Mouse (Mus musculus) ovary, adult 10 weeks (tissue): Measurements from ENCODE around the gene Cmtr2. TPM values are rescaled to one million over a fixed set of nuclear protein-coding genes. Genes with fewer than 3 reads are reported as not detected.

Source experiments
- polyA plus RNA-seq: library from polyadenylated mRNA; stranded (reverse); fragments of 350-450 nt; fragmentation: Illumina TruSeq; extraction: RNeasy Lipid Tissue Mini Kit (QIAGEN cat#74804); gene quantifications from one replicate; pipeline ENCODE4 v1.2.3, GENCODE M21; 2014

The Cmtr2 gene
- 14.2 TPM for polyA plus RNA-seq

DNA sequence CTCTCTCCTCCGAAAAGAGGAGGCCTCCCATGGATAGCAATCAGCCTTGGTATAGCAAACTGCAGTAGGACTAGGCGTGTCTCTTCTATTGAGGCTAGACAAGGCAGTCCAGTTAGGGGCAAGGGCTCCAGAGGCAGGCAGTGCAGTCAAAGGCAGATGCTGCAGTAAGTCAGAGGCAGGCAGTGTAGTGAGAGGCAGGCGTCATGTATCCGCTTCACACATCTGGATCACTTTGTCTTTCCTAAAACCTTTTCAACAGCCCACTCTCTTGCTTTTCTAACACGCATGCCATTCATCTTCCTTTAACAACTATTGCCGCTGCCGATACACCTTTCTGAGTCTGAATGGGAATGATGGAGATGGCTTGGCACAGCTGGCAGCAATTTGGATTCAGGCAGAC is at the start of gene Cmtr2:
Gene Cmtr2, plus strand, starts transcription at position 301 of the 400 bp plus-strand sequence.

DNA sequence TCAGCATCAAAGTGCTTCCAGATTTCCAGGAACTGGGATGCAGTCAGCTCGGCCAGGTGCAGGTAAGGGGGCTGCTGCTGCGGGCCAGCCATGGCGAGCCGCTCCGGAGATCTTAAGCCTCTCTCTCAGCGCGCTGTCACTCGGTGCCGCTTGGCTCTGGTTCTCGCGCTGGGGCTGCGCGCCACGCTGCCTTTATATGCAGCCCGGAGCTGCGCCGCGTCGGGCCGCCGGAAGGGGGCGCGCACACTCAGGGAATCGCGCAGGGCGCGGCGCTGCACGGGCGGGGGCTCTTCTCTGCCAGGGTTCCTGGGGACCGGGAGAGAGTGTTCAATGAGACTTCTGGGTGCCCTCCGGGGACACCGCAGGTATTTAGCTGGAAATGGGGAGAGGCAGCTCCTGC is 47.4 kb upstream of the Cmtr2 start, which contains the start of gene Calb2:
Gene Calb2, minus strand, starts transcription at position 165 of the 400 bp plus-strand sequence.

DNA sequence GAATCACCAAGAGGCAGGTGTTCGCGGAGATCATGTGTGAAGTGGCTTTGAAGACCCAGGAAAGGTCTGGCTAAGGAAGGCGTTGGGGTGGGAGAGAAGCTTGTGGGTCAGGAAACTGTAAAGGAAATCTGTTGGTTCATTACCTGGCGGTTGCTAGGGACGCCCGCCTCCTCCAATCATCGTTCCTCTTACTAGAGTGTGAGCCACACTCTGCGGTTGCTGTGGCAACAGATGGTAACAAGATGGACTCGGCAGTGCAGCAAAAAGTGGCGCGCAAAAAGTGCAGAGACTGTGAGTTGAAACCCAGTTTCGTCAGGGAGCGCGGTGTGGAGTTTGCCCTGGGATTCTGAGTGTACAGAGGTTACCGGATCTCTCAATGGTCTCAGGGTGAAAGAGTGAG is 51.3 kb downstream of the Cmtr2 start, which contains the start of gene Hydin:
Gene Hydin, plus strand, starts transcription at position 237 of the 400 bp plus-strand sequence.

Other genes starting within 250 kb of the Cmtr2 start
- gene Tat, start 225.2 kb upstream of the Cmtr2 start, polyA plus RNA-seq: not detected
- gene Chst4, start 175.9 kb upstream of the Cmtr2 start, polyA plus RNA-seq: 2.6 TPM
- gene Zfp612, start 135.9 kb upstream of the Cmtr2 start, polyA plus RNA-seq: 14.8 TPM
- gene Gm21964, start 114.5 kb upstream of the Cmtr2 start, polyA plus RNA-seq: not detected
- not detected for gene Gm17720, start 112.9 kb upstream of the Cmtr2 start, polyA plus RNA-seq
- gene Calb2, start 47.5 kb upstream of the Cmtr2 start, polyA plus RNA-seq: not detected
- gene Hydin, start 51.3 kb downstream of the Cmtr2 start, polyA plus RNA-seq: 1.6 TPM